Mouse (Mus musculus) Muller cell, postnatal 12 days (primary cell): ENCODE results near the gene Rnf20.
"Not testable (repeated sequence)": the region's sequence is repeated elsewhere in the genome, so short reads cannot be mapped to it uniquely, and the experiment has no call there.

ENCODE experiments used
- DNase-seq: peaks from one replicate; pipeline ENCODE4 v3.0.0-alpha.2; 2015; ENCODE audit errors: inconsistent ontology term

Gene Rnf20

GRCm38 (mm10) chr4:49631319-49632138 lies at the start of gene Rnf20:
Gene Rnf20 (plus strand): TSS chr4:49632006.
- DNase-seq, result peak; percentile 96

GRCm38 (mm10) chr4:49583965-49584831 lies 47.6 kb upstream of the Rnf20 start:
- DNase-seq, result peak; percentile 87

- peak; percentile 56 for DNase-seq
Measured at GRCm38 (mm10) chr4:49585524-49586101, 46.2 kb upstream of the Rnf20 start.

GRCm38 (mm10) chr4:49586811-49587210 lies 45.0 kb upstream of the Rnf20 start:
- DNase-seq, result no peak

GRCm38 (mm10) chr4:49590152-49590551 lies 41.7 kb upstream of the Rnf20 start:
- DNase-seq, result no peak

- no peak for DNase-seq
Measured at GRCm38 (mm10) chr4:49596846-49597182, 35.0 kb upstream of the Rnf20 start.

- DNase-seq, result peak; percentile 88
Measured at GRCm38 (mm10) chr4:49597183-49598100, 34.4 kb upstream of the Rnf20 start, which contains the start of gene Tmem246. Gene Tmem246 (minus strand): TSS chr4:49597876.

DNA sequence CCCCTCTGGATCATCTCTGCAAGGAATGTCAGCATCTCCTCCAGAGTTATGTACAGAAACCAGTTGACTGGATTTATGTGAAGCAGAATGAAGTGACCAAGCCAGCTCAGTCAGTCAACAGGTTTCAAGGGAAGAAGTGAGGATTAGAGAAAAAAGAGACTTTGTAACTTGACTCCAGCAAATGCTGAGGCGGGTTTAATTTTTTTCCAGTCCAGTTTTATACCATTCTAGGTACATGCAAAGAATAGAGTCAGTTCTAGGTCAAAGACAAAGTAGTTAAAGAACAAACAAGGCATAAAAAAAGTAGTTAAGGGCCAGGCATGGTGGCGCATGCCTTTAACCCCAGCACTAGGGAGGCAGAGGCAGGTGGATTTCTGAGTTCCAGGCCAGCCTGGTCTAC lies 28.6 kb upstream of the Rnf20 start:
- no peak for DNase-seq

- DNase-seq, result no peak
Measured at GRCm38 (mm10) chr4:49604016-49604546, 27.7 kb upstream of the Rnf20 start.

GRCm38 (mm10) chr4:49604616-49605015 lies 27.2 kb upstream of the Rnf20 start:
- no peak for DNase-seq

DNA sequence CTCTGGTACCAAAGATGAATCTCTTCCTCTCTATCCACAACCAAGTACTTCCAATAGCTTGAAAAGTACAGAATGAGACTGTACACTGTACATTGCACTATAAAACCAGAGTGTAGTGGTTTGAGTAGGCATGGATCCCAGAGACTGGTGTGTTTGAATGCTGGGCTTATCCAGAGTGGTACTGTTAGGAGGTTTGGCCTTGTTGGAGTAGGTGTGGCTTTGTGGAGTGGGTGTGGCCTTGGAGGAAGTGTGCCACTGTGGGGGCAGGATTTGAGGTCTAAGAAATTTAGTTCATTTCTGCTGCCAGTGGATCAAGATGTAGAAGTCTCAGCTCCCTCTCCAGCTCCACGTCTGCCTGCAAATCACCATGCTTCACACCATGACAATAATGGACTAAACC lies 26.3 kb upstream of the Rnf20 start:
- DNase-seq, result no peak

- no peak for DNase-seq
Measured at GRCm38 (mm10) chr4:49616924-49617323, 14.9 kb upstream of the Rnf20 start.

- DNase-seq, result not testable (repeated sequence)
Measured at GRCm38 (mm10) chr4:49619861-49620260, 11.9 kb upstream of the Rnf20 start.

DNA sequence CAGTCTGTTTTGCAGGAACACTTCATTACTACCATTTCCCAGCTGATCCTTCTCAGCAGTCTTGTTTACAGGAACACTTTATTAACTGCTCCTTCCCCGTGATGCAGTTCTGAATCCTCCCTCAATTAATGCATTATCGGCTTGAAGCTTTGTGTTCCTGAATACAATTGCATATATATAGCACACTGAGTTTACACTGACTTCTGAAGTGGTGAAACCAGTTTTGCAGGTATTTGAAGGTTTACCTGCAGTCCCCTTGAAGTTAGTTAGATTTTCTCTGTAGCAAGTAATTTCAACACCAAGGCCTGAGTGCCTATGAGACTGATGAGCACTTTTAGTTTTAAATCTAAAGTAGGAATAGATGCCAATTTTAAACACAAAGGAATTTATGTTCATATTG lies 9.5 kb upstream of the Rnf20 start:
- DNase-seq, result no peak

GRCm38 (mm10) chr4:49623916-49624315 lies 7.9 kb upstream of the Rnf20 start:
- DNase-seq, result no peak

GRCm38 (mm10) chr4:49624969-49625368 lies 6.8 kb upstream of the Rnf20 start:
- DNase-seq, result not testable (repeated sequence)

DNA sequence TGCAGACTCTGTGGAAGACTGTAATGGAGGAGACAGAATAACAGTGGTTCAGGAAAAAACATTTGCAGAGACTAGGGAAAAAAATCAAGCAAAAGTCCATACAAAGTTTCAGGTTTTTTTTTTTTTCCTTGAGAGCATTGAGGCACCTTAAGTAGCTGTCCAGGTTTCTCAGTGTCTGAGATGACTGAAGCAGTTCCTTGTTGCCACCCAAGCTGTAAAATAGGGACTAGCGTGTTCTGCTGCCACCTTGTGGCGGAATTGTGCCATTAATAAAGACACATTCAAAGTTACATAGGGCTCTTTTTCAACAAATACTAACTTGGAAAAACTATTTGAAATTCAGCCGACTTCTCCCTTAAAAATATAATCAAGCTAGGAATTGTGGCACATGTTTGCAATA lies 4.8 kb upstream of the Rnf20 start:
- peak; percentile 14 for DNase-seq

DNA sequence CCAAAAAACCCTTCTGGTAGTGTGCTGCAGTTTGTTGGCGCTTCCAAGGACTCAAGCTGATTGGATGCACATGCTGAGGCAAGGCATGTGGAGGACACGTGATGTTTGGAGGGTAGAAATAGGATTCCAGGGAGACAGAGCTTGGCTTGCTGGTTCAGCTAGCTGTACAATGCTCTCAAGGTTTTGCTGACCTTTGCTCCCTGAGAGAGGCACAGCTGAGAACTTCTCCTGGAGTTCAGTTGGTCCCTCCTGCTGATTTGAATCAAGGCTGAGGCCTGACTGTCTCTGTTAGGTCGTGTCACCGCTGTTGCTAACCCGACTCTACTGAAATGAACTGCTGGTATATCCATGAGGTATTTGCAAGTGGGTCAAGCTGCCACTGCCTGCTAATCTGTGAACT lies 2.9 kb upstream of the Rnf20 start:
- no peak for DNase-seq

- no peak for DNase-seq
Measured at GRCm38 (mm10) chr4:49632139-49632481, 304 bp downstream of the Rnf20 start.

DNA sequence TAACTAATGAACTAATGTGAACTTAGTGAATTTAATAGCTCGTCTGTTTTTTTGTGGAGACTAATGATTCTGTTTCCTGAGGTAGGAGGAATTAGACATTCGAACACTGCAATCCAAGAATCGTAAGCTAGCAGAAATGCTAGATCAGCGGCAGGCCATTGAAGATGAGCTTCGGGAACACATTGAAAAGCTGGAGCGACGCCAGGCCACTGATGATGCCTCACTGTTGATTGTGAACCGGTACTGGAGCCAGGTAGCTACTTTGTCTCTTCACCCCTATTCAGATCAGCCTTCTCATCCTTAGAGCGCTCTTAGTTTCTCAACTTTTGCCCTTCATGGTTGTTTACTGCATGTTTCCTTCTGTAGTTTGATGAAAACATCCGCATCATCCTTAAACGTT lies 6.0 kb downstream of the Rnf20 start:
- DNase-seq, result no peak

DNA sequence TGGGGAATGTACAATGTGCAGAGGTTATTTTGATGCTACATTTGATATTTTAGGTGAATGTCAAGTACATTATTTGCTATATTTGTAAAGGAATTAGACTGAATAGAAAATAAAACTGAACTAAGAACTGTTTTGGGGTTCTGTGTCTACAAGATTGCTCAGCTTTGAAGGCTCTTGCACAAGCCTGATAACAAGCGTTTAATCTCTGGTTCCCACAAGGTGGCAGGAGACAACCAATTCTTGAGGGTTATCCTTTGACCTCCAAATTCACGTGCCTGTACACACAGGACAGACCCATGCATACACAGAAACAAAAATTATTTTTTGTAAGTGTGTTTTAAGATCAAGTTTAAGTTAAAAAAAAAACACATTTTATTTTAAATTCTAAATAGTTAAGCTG lies 8.1 kb downstream of the Rnf20 start:
- no peak for DNase-seq
